Mouse (Mus musculus): ENCODE data around the gene Lrr1. TPM values are rescaled to one million over a fixed set of nuclear protein-coding genes. Genes with fewer than 3 reads are reported as not detected.
"Not testable (repeated sequence)": the region's sequence is repeated elsewhere in the genome, so short reads cannot be mapped to it uniquely, and the experiment has no call there.

Gene Lrr1
- total RNA-seq, 2 experiments from 2014 or later, result 6.7 to 14.2 TPM

DNA sequence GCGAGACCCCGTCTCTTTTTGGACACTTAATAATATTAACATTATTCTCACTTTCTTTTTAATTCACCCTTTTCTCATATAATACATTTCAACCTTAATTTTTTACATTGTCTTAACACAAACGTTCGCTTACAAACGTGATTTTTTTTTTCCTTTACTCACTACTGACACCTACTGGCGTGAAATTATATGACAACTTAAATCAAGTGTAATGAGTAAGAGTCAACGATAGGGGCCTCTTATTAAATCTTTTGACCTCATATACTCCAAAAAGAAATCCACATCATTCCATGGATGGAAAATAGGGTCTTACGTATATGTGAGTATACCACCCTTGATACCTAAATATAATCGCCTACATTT lies 9.1 kb upstream of the Lrr1 start:
- ATAC-seq (replicated peaks; ENCODE audit: low FRiP score, poor library complexity, severe bottlenecking), result peak; percentile 51

DNA sequence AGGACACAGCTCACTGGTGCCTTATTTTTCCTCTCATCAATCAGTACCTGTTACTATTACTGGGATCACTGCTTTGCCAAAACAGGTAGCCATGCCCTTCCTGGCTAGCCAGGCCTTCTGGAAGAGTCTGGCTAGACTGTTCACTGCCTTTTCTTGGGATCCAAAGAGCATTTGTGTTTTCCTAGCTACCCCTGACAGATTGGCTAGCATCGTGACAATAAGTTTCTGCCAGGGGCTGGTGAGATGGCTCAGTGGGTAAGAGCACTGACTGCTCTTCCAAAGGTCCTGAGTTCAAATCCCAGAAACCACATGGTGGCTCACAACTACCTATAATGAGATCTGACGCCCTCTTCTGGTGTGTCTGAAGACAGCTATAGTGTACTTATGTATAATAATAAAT lies 7.9 kb upstream of the Lrr1 start:
- not testable (repeated sequence) for ATAC-seq (replicated peaks; ENCODE audit: low FRiP score, poor library complexity, severe bottlenecking)

GRCm38 (mm10) chr12:69163586-69163985 lies 5.0 kb upstream of the Lrr1 start:
- ATAC-seq (replicated peaks; ENCODE audit: low FRiP score, poor library complexity, severe bottlenecking), result not testable (repeated sequence)

GRCm38 (mm10) chr12:69164904-69165303 lies 3.7 kb upstream of the Lrr1 start:
- ATAC-seq (replicated peaks; ENCODE audit: low FRiP score, poor library complexity, severe bottlenecking), result no peak

DNA sequence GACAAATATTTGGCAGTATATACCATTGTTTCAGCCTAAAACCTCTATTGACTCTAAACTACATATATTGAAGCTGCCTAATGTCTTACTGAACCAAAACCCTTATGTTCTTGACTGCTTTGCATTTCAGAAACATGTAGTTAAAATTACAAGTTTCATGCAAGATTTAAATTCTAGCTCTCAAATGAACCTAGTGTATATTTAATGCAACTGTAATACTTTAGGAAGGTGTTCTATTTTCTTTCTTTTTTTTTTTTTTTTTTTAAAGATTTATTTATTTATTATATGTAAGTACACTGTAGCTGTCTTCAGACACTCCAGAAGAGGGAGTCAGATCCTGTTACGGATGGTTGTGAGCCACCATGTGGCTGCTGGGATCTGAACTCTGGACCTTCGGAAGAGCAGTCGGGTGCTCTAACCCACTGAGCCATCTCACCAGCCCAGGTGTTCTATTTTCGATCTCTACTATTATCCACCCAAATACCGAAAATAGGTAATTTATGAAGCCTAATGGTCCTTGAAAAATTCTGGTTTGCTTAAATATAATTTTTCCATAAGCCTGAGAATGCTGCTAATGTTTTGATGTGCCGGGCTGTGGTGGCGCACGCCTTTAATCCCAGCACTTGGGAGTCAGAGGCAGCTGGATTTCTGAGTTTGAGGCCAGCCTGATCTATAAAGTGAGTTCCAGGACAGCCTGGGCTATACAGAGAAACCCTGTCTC lies 1.6 kb upstream of the Lrr1 start:
- ATAC-seq (replicated peaks; ENCODE audit: low FRiP score, poor library complexity, severe bottlenecking), result not testable (repeated sequence)

DNA sequence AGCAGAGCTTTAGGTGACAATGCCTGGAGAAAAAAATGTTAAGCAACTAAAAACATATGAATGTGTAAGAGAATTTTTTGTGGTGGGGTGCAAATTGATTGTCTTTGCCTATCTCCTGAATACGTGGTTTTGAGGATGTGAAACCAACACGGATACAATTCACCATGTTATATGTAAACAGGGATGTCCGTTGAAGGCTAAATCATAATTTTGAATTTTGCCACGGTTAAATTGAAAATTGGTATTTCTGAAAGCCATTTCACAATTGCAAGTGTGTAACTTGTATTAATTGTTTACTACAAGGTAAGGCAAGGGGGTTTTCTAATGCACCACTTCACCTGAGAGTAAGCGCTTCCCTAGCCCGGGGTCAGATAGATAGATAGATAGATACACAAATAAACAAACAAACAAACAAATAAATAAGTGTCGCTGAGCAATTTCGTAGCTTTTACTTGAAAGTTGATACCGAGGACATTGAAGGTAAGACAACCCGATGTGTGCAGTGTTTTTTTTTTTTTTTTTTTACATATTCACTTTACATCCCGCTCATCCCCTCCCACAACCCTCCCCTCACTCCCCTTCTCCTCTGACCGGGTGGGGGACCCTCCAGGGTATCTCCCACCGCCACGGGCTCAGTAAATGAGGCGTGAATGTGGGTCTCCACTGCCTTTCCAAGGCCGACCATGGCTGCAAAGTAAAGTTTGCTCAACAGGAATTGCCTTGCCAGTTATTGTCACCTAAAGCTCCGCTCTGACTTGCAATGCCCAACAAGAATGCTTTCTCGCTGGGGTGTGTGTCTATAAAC lies 756 bp upstream of the Lrr1 start:
- no peak for ATAC-seq (replicated peaks; ENCODE audit: low FRiP score, poor library complexity, severe bottlenecking)

- no peak for ATAC-seq (replicated peaks; ENCODE audit: low FRiP score, poor library complexity, severe bottlenecking)
Observed at GRCm38 (mm10) chr12:69171307-69171706, 2.7 kb downstream of the Lrr1 start.

DNA sequence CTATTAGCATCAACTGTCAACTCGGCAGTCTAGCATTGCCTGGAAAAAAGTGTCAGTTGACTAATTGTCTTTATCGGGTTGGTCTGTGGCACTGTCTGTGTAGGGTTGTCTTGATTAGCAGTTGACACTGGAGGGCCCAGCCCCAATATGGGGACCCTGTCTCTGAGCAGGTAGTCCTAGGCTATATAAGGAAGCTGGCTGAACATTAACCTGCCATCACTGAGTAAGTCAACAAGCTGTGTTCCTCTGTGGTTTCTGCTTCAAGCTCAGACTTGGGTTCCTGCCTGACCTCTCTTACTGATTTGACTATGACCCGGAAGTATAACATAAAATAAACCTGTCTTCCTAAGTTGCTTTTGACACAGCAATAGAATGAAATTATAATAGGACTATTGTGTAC lies 7.4 kb downstream of the Lrr1 start:
- no peak for ATAC-seq (replicated peaks; ENCODE audit: low FRiP score, poor library complexity, severe bottlenecking)

DNA sequence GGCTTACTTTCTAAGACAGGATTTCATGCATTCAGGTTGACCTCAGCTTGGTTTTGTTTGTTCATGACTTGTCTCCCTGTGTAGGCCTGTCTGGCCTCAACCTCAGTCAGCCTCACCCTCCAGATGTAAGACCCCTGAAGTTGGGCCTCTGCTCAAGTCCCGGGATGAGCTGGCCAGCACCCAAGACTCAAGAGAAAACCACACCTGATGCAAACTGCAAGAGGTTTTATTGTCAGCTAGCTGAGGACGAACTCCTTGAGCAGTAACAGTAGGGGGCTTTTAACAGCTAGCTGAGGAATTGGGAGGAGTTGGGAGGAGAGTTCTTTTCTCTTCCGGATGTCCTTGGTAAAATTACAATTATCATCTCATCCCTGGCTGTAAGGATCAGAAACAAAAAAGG lies 8.9 kb downstream of the Lrr1 start:
- no peak for ATAC-seq (replicated peaks; ENCODE audit: low FRiP score, poor library complexity, severe bottlenecking)

- ATAC-seq (replicated peaks; ENCODE audit: low FRiP score, poor library complexity, severe bottlenecking), result no peak
Observed at GRCm38 (mm10) chr12:69179371-69179770, 10.8 kb downstream of the Lrr1 start.

DNA sequence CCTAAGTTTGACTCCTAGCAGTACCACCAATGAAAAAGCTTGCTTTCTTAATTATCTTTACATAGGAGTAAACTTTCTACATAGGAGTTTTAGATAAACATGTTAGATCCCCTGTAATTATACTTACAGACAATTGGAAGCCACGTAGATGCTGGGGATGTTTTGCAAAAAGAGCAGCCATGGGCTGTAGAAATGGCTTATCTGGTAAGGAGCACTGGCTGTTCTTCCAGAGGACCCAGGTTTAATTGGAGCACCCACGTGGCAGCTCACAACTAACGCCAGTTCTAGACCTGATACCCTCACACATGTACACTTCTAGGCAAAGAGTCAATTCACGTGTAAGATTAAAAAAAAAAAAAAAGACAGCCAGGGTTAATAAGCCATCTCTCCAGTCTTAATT lies 13.2 kb downstream of the Lrr1 start:
- no peak for ATAC-seq (replicated peaks; ENCODE audit: low FRiP score, poor library complexity, severe bottlenecking)

GRCm38 (mm10) chr12:69183583-69184308 lies 15.1 kb downstream of the Lrr1 start, which contains the start of the genes Rpl36al and Mgat2:
Gene Rpl36al (minus strand): TSS chr12:69184083.
Gene Mgat2 (plus strand): TSS chr12:69184157.
- peak; percentile 95 for ATAC-seq (replicated peaks; ENCODE audit: low FRiP score, poor library complexity, severe bottlenecking)

- ATAC-seq (replicated peaks; ENCODE audit: low FRiP score, poor library complexity, severe bottlenecking), result peak; percentile 42
Observed at GRCm38 (mm10) chr12:69184342-69185295, 16.0 kb downstream of the Lrr1 start.

GRCm38 (mm10) chr12:69185371-69185770 lies 16.8 kb downstream of the Lrr1 start:
- no peak for ATAC-seq (replicated peaks; ENCODE audit: low FRiP score, poor library complexity, severe bottlenecking)

- ATAC-seq (replicated peaks; ENCODE audit: low FRiP score, poor library complexity, severe bottlenecking), result no peak
Observed at GRCm38 (mm10) chr12:69186811-69187471, 18.3 kb downstream of the Lrr1 start.

- ATAC-seq (replicated peaks; ENCODE audit: low FRiP score, poor library complexity, severe bottlenecking), result no peak
Observed at GRCm38 (mm10) chr12:69190074-69190473, 21.5 kb downstream of the Lrr1 start.

DNA sequence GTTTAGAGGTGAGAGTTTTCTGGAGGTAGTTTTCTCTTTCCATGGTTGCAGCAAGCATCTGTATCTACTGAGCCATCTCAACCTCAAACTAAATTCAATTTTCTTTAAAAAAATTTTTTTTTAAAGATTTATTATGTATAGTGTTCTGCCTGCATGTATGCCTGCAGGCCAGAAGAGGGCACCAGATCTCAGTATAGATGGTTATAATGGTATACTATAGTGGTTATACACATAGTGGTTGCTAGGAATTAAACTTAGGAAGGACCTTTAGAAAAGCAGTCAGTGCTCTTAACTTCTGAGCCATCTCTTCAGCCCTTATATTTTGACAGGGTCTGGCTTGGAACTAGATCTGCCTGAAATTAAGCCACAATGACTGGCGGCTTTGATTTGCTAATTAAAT lies 21.9 kb downstream of the Lrr1 start:
- peak; percentile 70; the same call in 1 of the 2 replicates for ATAC-seq (replicated peaks; ENCODE audit: low FRiP score, poor library complexity, severe bottlenecking)

DNA sequence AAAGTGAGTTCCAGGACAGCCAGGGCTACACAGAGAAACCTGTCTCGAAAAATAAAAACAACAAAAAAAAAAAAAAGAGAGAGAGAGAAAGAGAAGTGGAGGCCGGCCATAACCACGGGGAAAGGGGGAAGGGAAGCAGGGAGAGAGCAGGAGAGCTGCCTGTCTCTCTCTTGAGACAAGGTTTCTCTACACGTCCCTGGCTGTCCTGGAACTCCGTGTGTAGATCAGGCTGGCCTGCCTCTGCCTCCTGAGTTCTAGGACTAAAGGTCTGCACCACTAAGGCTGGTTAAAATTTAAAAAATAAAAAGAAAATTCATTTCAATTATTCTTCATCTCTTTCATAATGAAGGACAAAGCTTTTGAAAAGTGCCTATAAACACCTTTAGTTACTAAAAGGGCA lies 22.8 kb downstream of the Lrr1 start:
- no peak for ATAC-seq (replicated peaks; ENCODE audit: low FRiP score, poor library complexity, severe bottlenecking)

DNA sequence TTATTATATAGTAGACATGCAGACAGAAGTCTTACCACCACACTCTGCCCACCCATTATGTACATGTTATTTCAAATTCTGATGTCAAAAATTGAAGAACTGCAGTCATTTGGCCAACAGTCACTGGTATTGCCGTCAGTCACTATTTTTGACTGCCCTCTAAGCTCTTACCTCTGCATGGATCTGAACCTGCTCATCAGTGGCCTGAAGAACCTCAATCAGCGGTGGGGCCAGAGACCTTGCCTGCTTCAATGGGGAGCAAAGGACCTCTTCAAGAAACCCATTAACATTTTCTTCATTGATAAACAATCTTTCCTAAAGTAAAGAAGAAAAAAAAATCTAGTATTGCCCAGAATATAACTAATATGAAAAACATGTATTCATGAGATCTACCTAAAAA lies 24.0 kb downstream of the Lrr1 start:
- ATAC-seq (replicated peaks; ENCODE audit: low FRiP score, poor library complexity, severe bottlenecking), result no peak

Measured in erythroblast, adult 5-6 weeks (primary cell).